ENCODE assay signal across 9 mouse cellular contexts in the genomic region with DNA sequence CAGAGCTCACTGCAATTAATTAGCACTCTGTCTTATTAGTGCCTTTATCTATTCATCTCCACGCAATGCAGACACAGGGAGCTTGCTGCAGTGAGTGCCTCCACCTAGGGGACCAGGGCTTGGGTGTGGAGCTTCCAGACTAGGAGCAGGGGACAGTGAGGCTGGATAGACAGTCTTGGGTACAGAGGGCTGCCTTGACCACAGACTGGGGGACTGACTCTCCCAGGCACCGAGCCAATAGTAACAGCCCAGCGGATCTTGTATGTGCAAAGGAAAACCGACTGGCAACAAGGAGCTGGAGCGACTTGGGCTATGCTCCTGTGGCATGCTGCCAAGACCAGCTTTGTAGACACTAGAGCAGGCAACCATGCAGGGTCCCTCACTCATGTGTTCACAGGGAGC.
DNase-seq lines count a peak whose midpoint lies in the region; ATAC-seq lines count a peak whose summit lies in the region.
"Had no signal": no experiment of that assay in that cellular context is flagged by ENCODE, and none has a peak within 500 bp of the region (broad histone marks: within the 10 kb centered on the region; RNA-seq: fewer than 3 reads in every experiment).

No protein-coding gene starts in this region.

- peak; percentile 13 for DNase-seq in adrenal gland, postnatal 14 days
- DNase-seq in adrenal gland, postnatal 10 days, result no peak
- DNase-seq in left cerebral cortex, postnatal 10 days (ENCODE audit: extremely low spot score in 1 of 2, low spot score in 2 of 2), result peak; percentile 42 to 61
- no peak for DNase-seq in left cerebral cortex, adult 11 months (ENCODE audit: low spot score)
- peak; percentile 54 for DNase-seq in testis, postnatal 10 days (ENCODE audit: low spot score)
- DNase-seq in testis, postnatal 14 days (ENCODE audit: low spot score), result no peak
- DNase-seq in liver, result no peak
- DNase-seq: adrenal gland, postnatal 36 days had no signal

- ATAC-seq in activated CD4-positive, CD25-positive, alpha-beta regulatory T cell, adult 4 months, result no peak

- intact Hi-C loops in left cerebral cortex, postnatal 10 days (cut with DNase I), result no loop called here

Comparison
In these comparisons a context has a peak if more than half of its experiments do, and no peak if none do; other contexts are left out.
1. DNase-seq: peak in adrenal gland, postnatal 14 days (single experiment), left cerebral cortex, postnatal 10 days (2 of 2) and testis, postnatal 10 days (single experiment); none in adrenal gland, postnatal 10 days (single experiment), left cerebral cortex, adult 11 months (single experiment), testis, postnatal 14 days (single experiment) and liver (single experiment).